Mouse (Mus musculus) limb, embryonic 15.5 days (tissue): ENCODE data around the gene Mtf2. TPM values are rescaled to one million over a fixed set of nuclear protein-coding genes. Genes with fewer than 3 reads are reported as not detected.
"Not testable (repeated sequence)": the region's sequence is repeated elsewhere in the genome, so short reads cannot be mapped to it uniquely, and the experiment has no call there.

ENCODE experiments used
- ATAC-seq: fragments of 200-750 bp; cut with Nextera tagmentation; 2 replicates; pipeline ENCODE4 v1.8.0; 2017; ENCODE audit warnings: low read depth, moderate TSS enrichment; ENCODE audit not compliant: insufficient number of reproducible peaks, low FRiP score, low TSS enrichment
- H3K27ac ChIP-seq: fragments of 300-500 bp; sonication (generic); 2 replicates; pipeline ENCODE4 v1.5.1; 2015; ENCODE audit warnings: moderate library complexity, mild to moderate bottlenecking, inconsistent platforms
- H3K27me3 ChIP-seq: fragments of 300-500 bp; sonication (generic); 2 replicates; pipeline ENCODE4 v1.6.1; 2015; ENCODE audit warnings: inconsistent platforms
- H3K36me3 ChIP-seq: fragments of 300-500 bp; sonication (generic); 2 replicates; pipeline ENCODE4 v1.6.1; 2015; ENCODE audit warnings: inconsistent platforms
- H3K4me1 ChIP-seq: fragments of 300-500 bp; sonication (generic); 2 replicates; pipeline ENCODE4 v1.6.1; 2015; ENCODE audit warnings: inconsistent platforms
- H3K4me2 ChIP-seq: fragments of 300-500 bp; sonication (generic); 2 replicates; pipeline ENCODE4 v1.6.1; 2015; ENCODE audit warnings: mild to moderate bottlenecking, inconsistent platforms
- H3K4me3 ChIP-seq: fragments of 300-500 bp; sonication (generic); 2 replicates; pipeline ENCODE4 v1.5.1; 2015; ENCODE audit warnings: mild to moderate bottlenecking, inconsistent platforms
- H3K9ac ChIP-seq: fragments of 300-500 bp; sonication (generic); 2 replicates; pipeline ENCODE4 v1.6.1; 2015; ENCODE audit warnings: inconsistent platforms
- H3K9me3 ChIP-seq: fragments of 300-500 bp; sonication (generic); 2 replicates; pipeline ENCODE4 v1.6.1; 2016; ENCODE audit warnings: inconsistent platforms
- WGBS: fragments of 180-500 bp; shearing (Covaris S2); methylation state at CpG from one replicate; pipeline ENCODE4 v1.1.7; 2015; 5-methylcytosine and 5-hydroxymethylcytosine counted together
- polyA plus RNA-seq: library from polyadenylated mRNA; unstranded; fragments of >200 nt; fragmentation: Nextera tagmentation; extraction: Ambion mirVana; gene quantifications from 2 replicates; pipeline ENCODE4 v1.2.1, GENCODE M21; 2015

The Mtf2 gene
- polyA plus RNA-seq, 1 experiment from 2014 or later, result 89.6 TPM

DNA sequence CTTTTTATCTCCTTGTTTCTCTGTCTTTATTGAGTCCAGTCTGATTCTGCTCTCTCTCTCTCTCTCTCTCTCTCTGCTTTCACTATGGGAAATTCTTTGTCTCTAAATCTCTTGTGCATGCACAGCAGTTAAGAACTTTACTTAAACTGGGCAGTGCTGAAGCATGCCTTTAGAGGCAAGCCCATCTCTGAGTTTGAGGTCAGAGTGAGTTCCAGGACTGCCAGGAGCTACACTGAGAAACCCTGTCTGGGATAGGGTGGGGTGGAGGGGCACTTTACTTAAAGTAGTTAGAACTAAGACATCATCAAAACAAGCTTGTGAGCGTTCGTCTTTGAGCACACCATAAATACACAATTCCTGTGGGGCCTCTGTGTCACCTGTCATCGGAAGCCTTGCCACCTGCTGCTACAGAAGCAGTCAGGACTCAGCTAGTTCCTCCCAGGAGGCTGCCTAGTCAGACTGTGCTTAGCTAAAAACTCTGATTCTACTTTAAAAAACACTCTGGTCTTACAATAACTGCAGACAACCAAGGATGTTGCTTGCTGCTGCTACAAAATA, 15.7 kb upstream of the Mtf2 start:
- no peak overlapping the region for H3K27ac ChIP-seq
- H3K9me3 ChIP-seq, result no peaks in the 10 kb centered on the region
- no peaks in the 10 kb centered on the region for H3K36me3 ChIP-seq
- no peak overlapping the region for H3K4me2 ChIP-seq
- no peak for ATAC-seq
- no peak overlapping the region for H3K9ac ChIP-seq
- WGBS, result 4% methylated on average over 3 of the region's 3 CpGs
- no peaks in the 10 kb centered on the region for H3K27me3 ChIP-seq
- H3K4me3 ChIP-seq, result no peak overlapping the region
- no peaks in the 10 kb centered on the region for H3K4me1 ChIP-seq

GRCm38 (mm10) chr5:108051026-108051425, 14.4 kb upstream of the Mtf2 start:
- 85% methylated on average over 2 of the region's 2 CpGs for WGBS
- Histone ChIP-seq H3K27me3 (no peaks in the 10 kb centered on the region), H3K4me1 (no peaks in the 10 kb centered on the region), H3K4me2 (no peak overlapping the region), H3K36me3 (no peaks in the 10 kb centered on the region), H3K9me3 (no peaks in the 10 kb centered on the region), H3K9ac (no peak overlapping the region), H3K4me3 (no peak overlapping the region), H3K27ac (no peak overlapping the region)
- no peak for ATAC-seq

GRCm38 (mm10) chr5:108051727-108052126, 13.7 kb upstream of the Mtf2 start:
- not testable (repeated sequence) for H3K4me3 ChIP-seq, ATAC-seq, H3K27me3 ChIP-seq, H3K36me3 ChIP-seq, H3K4me2 ChIP-seq, H3K9ac ChIP-seq, H3K27ac ChIP-seq, H3K4me1 ChIP-seq, H3K9me3 ChIP-seq
- WGBS, result 92% methylated on average over 9 of the region's 9 CpGs

- Histone ChIP-seq H3K4me3 (no peak overlapping the region), H3K27me3 (no peaks in the 10 kb centered on the region), H3K4me2 (no peak overlapping the region), H3K9ac (no peak overlapping the region), H3K9me3 (no peaks in the 10 kb centered on the region), H3K27ac (no peak overlapping the region), H3K36me3 (no peaks in the 10 kb centered on the region), H3K4me1 (no peaks in the 10 kb centered on the region)
- 83% methylated on average over 1 of the region's 1 CpGs for WGBS
- ATAC-seq, result no peak
Observed at GRCm38 (mm10) chr5:108052200-108052599, 13.3 kb upstream of the Mtf2 start.

- no peak overlapping the region for H3K4me3 ChIP-seq
- no peak overlapping the region for H3K27ac ChIP-seq
- WGBS, result 86% methylated on average over 6 of the region's 6 CpGs
- H3K9me3 ChIP-seq, result no peaks in the 10 kb centered on the region
- H3K4me1 ChIP-seq, result no peaks in the 10 kb centered on the region
- ATAC-seq, result no peak
- no peaks in the 10 kb centered on the region for H3K36me3 ChIP-seq
- no peaks in the 10 kb centered on the region for H3K27me3 ChIP-seq
- H3K9ac ChIP-seq, result no peak overlapping the region
- no peak overlapping the region for H3K4me2 ChIP-seq
Observed at GRCm38 (mm10) chr5:108053566-108053965, 11.9 kb upstream of the Mtf2 start.

DNA sequence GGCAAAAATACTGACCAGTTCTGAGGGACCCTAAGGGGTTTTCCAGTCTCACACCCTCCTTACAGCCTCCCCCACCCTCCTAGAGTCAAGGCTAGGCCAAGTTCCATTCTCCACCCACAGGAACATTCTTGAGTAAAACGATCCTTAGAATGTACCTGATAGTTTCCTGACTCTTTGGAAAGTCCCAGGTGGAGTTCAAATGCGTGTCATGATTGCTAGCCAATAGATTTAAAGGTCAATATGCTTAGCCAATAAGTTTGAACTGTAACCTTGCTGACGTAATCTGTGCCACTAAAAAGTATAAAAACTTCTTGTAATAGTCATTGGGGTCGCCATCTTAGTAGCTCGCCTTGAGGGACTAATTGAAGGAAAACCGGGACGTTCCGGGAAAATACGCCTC, 5.1 kb upstream of the Mtf2 start:
- H3K4me3 ChIP-seq, result no peak overlapping the region
- no peak for ATAC-seq

GRCm38 (mm10) chr5:108072301-108072700, 6.8 kb downstream of the Mtf2 start:
- WGBS, result 94% methylated on average over 1 of the region's 1 CpGs
- H3K4me2 ChIP-seq, result no peak overlapping the region
- no peak overlapping the region for H3K27ac ChIP-seq
- no peaks in the 10 kb centered on the region for H3K4me1 ChIP-seq
- H3K4me3 ChIP-seq, result no peak overlapping the region
- H3K9ac ChIP-seq, result no peak overlapping the region
- no peak for ATAC-seq
- H3K36me3 ChIP-seq, result peaks cover 66% of the 10 kb centered on the region
- H3K9me3 ChIP-seq, result no peaks in the 10 kb centered on the region
- H3K27me3 ChIP-seq, result no peaks in the 10 kb centered on the region

More for the DNA sequence above, 5.1 kb upstream of the Mtf2 start:
- Histone ChIP-seq H3K4me1 (no peaks in the 10 kb centered on the region), H3K9me3 (no peaks in the 10 kb centered on the region), H3K27me3 (no peaks in the 10 kb centered on the region), H3K9ac (no peak overlapping the region), H3K36me3 (no peaks in the 10 kb centered on the region), H3K27ac (no peak overlapping the region), H3K4me2 (no peak overlapping the region)
- 93% methylated on average over 9 of the region's 9 CpGs for WGBS

- no peak for ATAC-seq
- Histone ChIP-seq H3K4me2 (no peak overlapping the region), H3K4me3 (no peak overlapping the region), H3K4me1 (no peaks in the 10 kb centered on the region), H3K27ac (no peak overlapping the region), H3K27me3 (no peaks in the 10 kb centered on the region), H3K9me3 (no peaks in the 10 kb centered on the region), H3K36me3 (peaks cover 57% of the 10 kb centered on the region), H3K9ac (no peak overlapping the region)
Observed at GRCm38 (mm10) chr5:108076241-108076640, 10.8 kb downstream of the Mtf2 start.

DNA sequence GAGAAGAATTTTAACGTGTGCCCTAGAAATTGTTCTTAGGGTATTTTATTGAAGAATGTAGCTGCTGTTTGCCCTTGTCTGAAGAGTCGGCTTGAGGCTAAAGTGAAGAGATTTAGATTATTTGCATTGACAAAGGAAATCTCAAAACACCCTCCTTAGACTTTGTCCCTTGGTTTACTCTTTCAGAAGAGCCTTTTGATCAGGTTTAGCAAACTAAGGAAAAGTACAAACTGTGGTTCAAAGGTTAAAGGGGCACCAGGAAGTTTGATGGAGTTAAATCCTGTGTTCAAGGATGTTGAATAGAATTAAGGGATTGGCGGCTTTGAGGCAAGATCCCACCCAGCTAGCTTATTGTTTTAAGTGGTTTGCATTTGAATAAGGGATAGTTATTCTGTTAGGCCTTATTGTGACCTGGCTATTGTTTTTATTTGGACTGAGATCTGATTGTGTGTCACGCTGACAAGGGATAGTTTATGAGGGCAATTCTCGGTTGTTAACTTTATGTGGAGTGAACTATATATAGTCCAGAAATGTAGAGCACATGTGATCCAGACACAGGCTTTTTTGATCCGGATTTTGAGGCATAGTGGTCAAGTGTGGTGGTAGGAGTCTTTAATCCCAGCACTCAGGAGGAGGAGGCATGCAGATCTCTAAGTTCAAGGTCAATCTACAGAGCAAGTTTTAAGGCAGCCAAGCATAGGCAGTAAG, 11.5 kb downstream of the Mtf2 start:
- H3K4me2 ChIP-seq, result no peak overlapping the region
- WGBS, result 70% methylated on average over 6 of the region's 6 CpGs
- ATAC-seq, result no peak
- no peaks in the 10 kb centered on the region for H3K9me3 ChIP-seq
- H3K36me3 ChIP-seq, result peaks cover 53% of the 10 kb centered on the region
- H3K9ac ChIP-seq, result no peak overlapping the region
- H3K27ac ChIP-seq, result no peak overlapping the region
- no peak overlapping the region for H3K4me3 ChIP-seq
- H3K4me1 ChIP-seq, result no peaks in the 10 kb centered on the region
- no peaks in the 10 kb centered on the region for H3K27me3 ChIP-seq

- H3K4me1 ChIP-seq, result no peaks in the 10 kb centered on the region
- H3K27me3 ChIP-seq, result no peaks in the 10 kb centered on the region
- no peak overlapping the region for H3K4me2 ChIP-seq
- no peak overlapping the region for H3K27ac ChIP-seq
- peaks cover 47% of the 10 kb centered on the region for H3K36me3 ChIP-seq
- no peak overlapping the region for H3K9ac ChIP-seq
- no peak overlapping the region for H3K4me3 ChIP-seq
- H3K9me3 ChIP-seq, result no peaks in the 10 kb centered on the region
- no peak for ATAC-seq
Observed at GRCm38 (mm10) chr5:108079603-108080002, 14.1 kb downstream of the Mtf2 start.

GRCm38 (mm10) chr5:108082380-108082779, 16.9 kb downstream of the Mtf2 start:
- H3K27ac ChIP-seq, result no peak overlapping the region
- H3K4me2 ChIP-seq, result no peak overlapping the region
- 36% methylated on average over 2 of the region's 2 CpGs for WGBS
- H3K4me1 ChIP-seq, result no peaks in the 10 kb centered on the region
- no peak overlapping the region for H3K4me3 ChIP-seq
- H3K9me3 ChIP-seq, result no peaks in the 10 kb centered on the region
- no peak overlapping the region for H3K9ac ChIP-seq
- peaks cover 41% of the 10 kb centered on the region for H3K36me3 ChIP-seq
- H3K27me3 ChIP-seq, result no peaks in the 10 kb centered on the region
- no peak for ATAC-seq

- WGBS, result 86% methylated on average over 2 of the region's 2 CpGs
- Histone ChIP-seq H3K27me3 (no peaks in the 10 kb centered on the region), H3K36me3 (peaks cover 48% of the 10 kb centered on the region), H3K27ac (no peak overlapping the region), H3K9me3 (no peaks in the 10 kb centered on the region), H3K4me1 (no peaks in the 10 kb centered on the region), H3K9ac (no peak overlapping the region), H3K4me2 (no peak overlapping the region), H3K4me3 (no peak overlapping the region)
- no peak for ATAC-seq
Observed at GRCm38 (mm10) chr5:108085440-108085839, 20.0 kb downstream of the Mtf2 start.

- H3K4me3 ChIP-seq, H3K9me3 ChIP-seq: not testable (repeated sequence)
Observed at GRCm38 (mm10) chr5:108092731-108093130, 27.3 kb downstream of the Mtf2 start.

More at GRCm38 (mm10) chr5:108092731-108093130, 27.3 kb downstream of the Mtf2 start:
- WGBS, result 95% methylated on average over 8 of the region's 8 CpGs
- not testable (repeated sequence) for H3K4me1 ChIP-seq, ATAC-seq, H3K27ac ChIP-seq, H3K27me3 ChIP-seq, H3K9ac ChIP-seq, H3K4me2 ChIP-seq
- H3K36me3 ChIP-seq, result peaks cover 57% of the 10 kb centered on the region
